Mouse (Mus musculus) inflammation-experienced regulatory T-cells, adult 6 months (primary cell): ENCODE results near the gene Yipf3. TPM values are rescaled to one million over a fixed set of nuclear protein-coding genes. Genes with fewer than 3 reads are reported as not detected.
A peak's percentile ranks its signal among the peaks of the same experiment; 100 is the strongest.

Source experiments
- ATAC-seq: one replicate; pipeline ENCODE4 v1.8.0; 2017
- polyA plus RNA-seq, 3 experiments: library from polyadenylated mRNA; unstranded; fragments of 100-300 nt; shearing (Covaris generic); gene quantifications; one replicate each; pipeline ENCODE4 v1.2.1; 2017

The Yipf3 gene
- polyA plus RNA-seq, 3 experiments from 2014 or later: 44.2 to 58.7 (median 47.1) TPM

GRCm38 (mm10) chr17:46255147-46255546 is 7.3 kb downstream of the Yipf3 start:
- ATAC-seq: no peak

GRCm38 (mm10) chr17:46258279-46259053 is 10.6 kb downstream of the Yipf3 start:
- ATAC-seq: no peak

GRCm38 (mm10) chr17:46259675-46260074 is 11.8 kb downstream of the Yipf3 start:
- no peak for ATAC-seq

GRCm38 (mm10) chr17:46262201-46262694 is 14.4 kb downstream of the Yipf3 start:
- ATAC-seq: no peak

- no peak for ATAC-seq
Observed at GRCm38 (mm10) chr17:46265502-46265901, 17.6 kb downstream of the Yipf3 start.

GRCm38 (mm10) chr17:46265918-46266618 is 18.2 kb downstream of the Yipf3 start:
- ATAC-seq: peak; percentile 73

- no peak for ATAC-seq
Observed at GRCm38 (mm10) chr17:46266986-46267385, 19.1 kb downstream of the Yipf3 start.

- ATAC-seq: no peak
Observed at GRCm38 (mm10) chr17:46267511-46267910, 19.6 kb downstream of the Yipf3 start.

GRCm38 (mm10) chr17:46268026-46268720 is 20.3 kb downstream of the Yipf3 start:
- no peak for ATAC-seq

- ATAC-seq: no peak
Observed at GRCm38 (mm10) chr17:46269771-46270534, 22.1 kb downstream of the Yipf3 start.

GRCm38 (mm10) chr17:46272058-46272457 is 24.2 kb downstream of the Yipf3 start:
- no peak for ATAC-seq

- ATAC-seq: no peak
Observed at GRCm38 (mm10) chr17:46272675-46273074, 24.8 kb downstream of the Yipf3 start.

- no peak for ATAC-seq
Observed at GRCm38 (mm10) chr17:46273803-46274236, 25.9 kb downstream of the Yipf3 start.

- no peak for ATAC-seq
Observed at GRCm38 (mm10) chr17:46274465-46274864, 26.6 kb downstream of the Yipf3 start.

- ATAC-seq: no peak
Observed at GRCm38 (mm10) chr17:46275034-46275433, 27.2 kb downstream of the Yipf3 start.

- no peak for ATAC-seq
Observed at GRCm38 (mm10) chr17:46275506-46275905, 27.6 kb downstream of the Yipf3 start.

GRCm38 (mm10) chr17:46277586-46277985 is 29.7 kb downstream of the Yipf3 start:
- ATAC-seq: no peak

GRCm38 (mm10) chr17:46278011-46278765 is 30.3 kb downstream of the Yipf3 start:
- no peak for ATAC-seq

GRCm38 (mm10) chr17:46282483-46283123 is 34.7 kb downstream of the Yipf3 start, which contains the start of gene Tjap1:
Tjap1 (minus strand) TSS chr17:46283026.
- ATAC-seq: peak; percentile 92

- peak; percentile 24 for ATAC-seq
Observed at GRCm38 (mm10) chr17:46283140-46283539, 35.3 kb downstream of the Yipf3 start.

- ATAC-seq: no peak
Observed at GRCm38 (mm10) chr17:46283911-46284310, 36.0 kb downstream of the Yipf3 start.
